Mouse (Mus musculus) intestine, postnatal 0 days (tissue): ENCODE measurements around the gene Pick1. TPM values are rescaled to one million over a fixed set of nuclear protein-coding genes. Genes with fewer than 3 reads are reported as not detected.

Source experiments
- ATAC-seq: fragments of 200-750 bp; cut with Nextera tagmentation; 2 replicates; pipeline ENCODE4 v1.8.0; 2017; ENCODE audit warnings: mild to moderate bottlenecking, moderate TSS enrichment, moderate library complexity
- H3K27ac ChIP-seq: fragments of 300-500 bp; sonication (generic); 2 replicates; pipeline ENCODE4 v1.5.1; 2014; ENCODE audit warnings: mild to moderate bottlenecking, low read depth, low read length, moderate library complexity
- H3K27me3 ChIP-seq: fragments of 300-500 bp; sonication (generic); replicated peaks from 2 replicates; pipeline ENCODE4 v1.6.1; 2014; ENCODE audit warnings: low read length, mixed read lengths; ENCODE audit not compliant: control insufficient read depth, insufficient read depth
- H3K36me3 ChIP-seq: fragments of 300-500 bp; sonication (generic); 2 replicates; pipeline ENCODE4 v1.6.1; 2014; ENCODE audit warnings: mild to moderate bottlenecking, moderate library complexity; ENCODE audit not compliant: control insufficient read depth, insufficient read depth
- H3K4me1 ChIP-seq: fragments of 300-500 bp; sonication (generic); replicated peaks from 2 replicates; pipeline ENCODE4 v1.6.1; 2014; ENCODE audit warnings: antibody characterized with exemption, low read length, mixed read lengths; ENCODE audit not compliant: control insufficient read depth, insufficient read depth
- H3K4me2 ChIP-seq: fragments of 300-500 bp; sonication (generic); replicated peaks from 2 replicates; pipeline ENCODE4 v1.6.1; 2014; ENCODE audit warnings: low read depth, mild to moderate bottlenecking, moderate library complexity
- H3K4me3 ChIP-seq: fragments of 300-500 bp; sonication (generic); 2 replicates; pipeline ENCODE4 v1.5.1; 2014; ENCODE audit warnings: low read depth, low read length
- H3K9ac ChIP-seq: fragments of 300-500 bp; sonication (generic); 2 replicates; pipeline ENCODE4 v1.6.1; 2014; ENCODE audit warnings: mild to moderate bottlenecking, low read depth, low read length
- H3K9me3 ChIP-seq: fragments of 300-500 bp; sonication (generic); 2 replicates; pipeline ENCODE4 v1.6.1; 2016; ENCODE audit warnings: mixed run types; ENCODE audit not compliant: control insufficient read depth
- CTCF ChIP-seq: sonication (generic); IDR thresholded peaks from 2 replicates; pipeline ENCODE4 v1.5.1; 2016; ENCODE audit warnings: low read depth, mild to moderate bottlenecking, control low read depth, antibody characterized with exemption, moderate library complexity
- WGBS: fragments of 180-500 bp; shearing (Covaris S2); extraction: QIAGEN DNeasy Blood & Tissue Kit; methylation state at CpG from one replicate; pipeline ENCODE4 v1.1.7; 2014; 5-methylcytosine and 5-hydroxymethylcytosine counted together
- polyA plus RNA-seq: library from polyadenylated mRNA; unstranded; fragments of >200 nt; fragmentation: Nextera tagmentation; extraction: Ambion mirVana; gene quantifications from 2 replicates; pipeline ENCODE4 v1.2.1, GENCODE M21; 2015

Gene Pick1
- polyA plus RNA-seq, 1 experiment from 2014 or later, result 21.9 TPM

DNA sequence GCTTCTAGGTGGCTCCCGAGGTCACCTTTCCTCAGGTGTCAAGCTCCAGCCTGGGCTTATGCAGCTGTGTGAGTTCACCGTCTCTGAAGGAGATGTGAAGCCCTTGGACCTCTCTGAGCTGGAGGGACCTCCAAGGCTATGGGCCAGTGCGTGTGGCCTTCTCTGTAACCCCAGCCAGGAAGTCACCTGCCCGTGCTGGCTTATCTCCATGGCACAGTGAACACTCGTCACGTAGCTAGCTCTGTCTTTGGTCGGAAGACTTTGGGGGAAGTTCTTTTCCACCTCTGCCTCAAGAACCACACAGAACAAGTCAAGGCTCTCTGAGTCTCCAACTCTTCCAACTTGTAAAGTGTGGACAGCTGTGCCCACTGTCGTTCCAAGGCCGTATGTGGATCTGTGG lies 34.9 kb upstream of the Pick1 start:
- ATAC-seq, result no peak
- no peaks in the 10 kb centered on the region for H3K36me3 ChIP-seq
- H3K4me1 ChIP-seq, result no peaks in the 10 kb centered on the region
- no peak overlapping the region for H3K27ac ChIP-seq
- no peak overlapping the region for H3K4me2 ChIP-seq
- no peaks in the 10 kb centered on the region; the same call in 1 of the 2 replicates for H3K27me3 ChIP-seq
- no peak overlapping the region for H3K9ac ChIP-seq
- 73% methylated on average over 9 of the region's 9 CpGs for WGBS
- no peak overlapping the region for H3K4me3 ChIP-seq
- no peak for TF ChIP-seq CTCF
- no peaks in the 10 kb centered on the region for H3K9me3 ChIP-seq

DNA sequence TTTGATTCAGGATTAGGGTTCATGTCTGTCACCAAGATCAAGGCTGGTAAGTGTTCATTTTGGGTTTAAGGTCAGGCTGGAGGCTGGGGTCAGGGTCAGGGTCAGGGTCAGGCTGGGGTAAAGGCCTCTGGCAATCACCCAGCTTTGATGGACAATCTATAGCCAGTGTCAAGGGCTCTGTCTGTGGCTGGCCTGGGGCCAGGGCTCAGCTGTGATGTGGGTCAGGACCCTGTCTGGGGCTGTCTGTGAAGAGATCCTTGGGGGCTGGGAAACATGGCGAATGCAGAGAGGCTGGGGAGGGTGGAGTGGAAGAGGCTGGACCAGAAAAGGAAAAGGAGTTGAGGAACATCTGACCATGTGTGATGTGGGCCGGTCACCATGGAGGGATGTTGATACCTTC lies 34.0 kb upstream of the Pick1 start:
- no peak overlapping the region for H3K9ac ChIP-seq
- 91% methylated on average over 2 of the region's 2 CpGs for WGBS
- no peaks in the 10 kb centered on the region for H3K4me1 ChIP-seq
- no peak overlapping the region for H3K4me2 ChIP-seq
- H3K9me3 ChIP-seq, result no peaks in the 10 kb centered on the region
- ATAC-seq, result no peak
- H3K4me3 ChIP-seq, result no peak overlapping the region
- no peaks in the 10 kb centered on the region for H3K36me3 ChIP-seq
- TF ChIP-seq CTCF, result no peak
- H3K27me3 ChIP-seq, result no peaks in the 10 kb centered on the region; the same call in 1 of the 2 replicates
- no peak overlapping the region for H3K27ac ChIP-seq

GRCm38 (mm10) chr15:79195492-79195891 lies 33.5 kb upstream of the Pick1 start:
- no peak for TF ChIP-seq CTCF
- Histone ChIP-seq H3K9ac (no peak overlapping the region), H3K27ac (no peak overlapping the region), H3K27me3 (no peaks in the 10 kb centered on the region; the same call in 1 of the 2 replicates), H3K4me2 (no peak overlapping the region), H3K36me3 (no peaks in the 10 kb centered on the region), H3K9me3 (no peaks in the 10 kb centered on the region), H3K4me3 (no peak overlapping the region), H3K4me1 (no peaks in the 10 kb centered on the region)
- 81% methylated on average over 8 of the region's 8 CpGs for WGBS
- no peak for ATAC-seq

DNA sequence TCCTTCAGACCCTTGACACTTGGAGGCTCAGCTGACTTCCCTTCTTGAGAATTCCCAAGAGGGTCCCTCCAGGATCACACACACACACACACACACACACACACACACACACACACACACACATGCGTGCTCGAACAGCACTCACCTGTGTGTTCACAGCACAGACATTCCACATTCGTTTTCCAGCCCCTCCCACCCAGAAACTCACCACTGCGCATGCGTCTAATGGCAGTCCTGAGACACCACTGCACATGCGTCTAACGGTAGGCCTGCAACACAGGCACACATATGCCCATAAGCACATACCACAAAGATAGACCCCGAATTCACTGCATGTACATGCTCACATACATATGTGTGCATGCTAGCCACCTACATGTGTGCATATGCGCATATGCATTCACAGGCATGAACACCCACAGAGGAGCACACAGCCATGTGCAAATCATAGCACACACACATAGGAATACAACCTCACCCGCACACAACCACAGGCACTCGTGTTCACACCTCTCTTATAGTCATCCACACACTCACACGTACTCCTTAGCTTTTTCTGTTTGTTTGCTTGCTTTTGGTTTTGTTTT lies 29.5 kb upstream of the Pick1 start:
- Histone ChIP-seq H3K27me3 (no peaks in the 10 kb centered on the region; the same call in 1 of the 2 replicates), H3K4me2 (no peak overlapping the region), H3K9ac (no peak overlapping the region), H3K4me3 (no peak overlapping the region), H3K36me3 (no peaks in the 10 kb centered on the region), H3K27ac (no peak overlapping the region), H3K4me1 (no peaks in the 10 kb centered on the region), H3K9me3 (no peaks in the 10 kb centered on the region)
- no peak for ATAC-seq
- WGBS, result 91% methylated on average over 12 of the region's 12 CpGs
- no peak for TF ChIP-seq CTCF

- no peak overlapping the region for H3K4me3 ChIP-seq
- H3K27me3 ChIP-seq, result peaks cover 3% of the 10 kb centered on the region; the same call in 1 of the 2 replicates
- ATAC-seq, result no peak
- H3K9ac ChIP-seq, result no peak overlapping the region
- H3K4me2 ChIP-seq, result no peak overlapping the region
- no peak overlapping the region for H3K27ac ChIP-seq
- no peaks in the 10 kb centered on the region for H3K36me3 ChIP-seq
- WGBS, result 46% methylated on average over 12 of the region's 13 CpGs
- H3K9me3 ChIP-seq, result no peaks in the 10 kb centered on the region
- no peak for TF ChIP-seq CTCF
- H3K4me1 ChIP-seq, result no peaks in the 10 kb centered on the region
Measured at GRCm38 (mm10) chr15:79201491-79202150, 27.4 kb upstream of the Pick1 start.

GRCm38 (mm10) chr15:79202575-79202974 lies 26.4 kb upstream of the Pick1 start:
- H3K36me3 ChIP-seq, result no peaks in the 10 kb centered on the region
- H3K27me3 ChIP-seq, result peaks cover 3% of the 10 kb centered on the region; the same call in 1 of the 2 replicates
- no peak overlapping the region for H3K4me3 ChIP-seq
- H3K4me1 ChIP-seq, result no peaks in the 10 kb centered on the region
- H3K9me3 ChIP-seq, result no peaks in the 10 kb centered on the region
- no peak overlapping the region for H3K27ac ChIP-seq
- TF ChIP-seq CTCF, result no peak
- no peak overlapping the region for H3K9ac ChIP-seq
- no peak for ATAC-seq
- WGBS, result 17% methylated on average over 10 of the region's 10 CpGs
- H3K4me2 ChIP-seq, result no peak overlapping the region
